Mouse (Mus musculus) testis, postnatal 14 days (tissue): Measurements from ENCODE around the gene Hbs1l.
"Not testable (repeated sequence)": the region's sequence is repeated elsewhere in the genome, so short reads cannot be mapped to it uniquely, and the experiment has no call there.

Source experiments
- DNase-seq: peaks from one replicate; pipeline ENCODE4 v3.0.0; 2021; ENCODE audit warnings: low spot score

Gene Hbs1l

DNA sequence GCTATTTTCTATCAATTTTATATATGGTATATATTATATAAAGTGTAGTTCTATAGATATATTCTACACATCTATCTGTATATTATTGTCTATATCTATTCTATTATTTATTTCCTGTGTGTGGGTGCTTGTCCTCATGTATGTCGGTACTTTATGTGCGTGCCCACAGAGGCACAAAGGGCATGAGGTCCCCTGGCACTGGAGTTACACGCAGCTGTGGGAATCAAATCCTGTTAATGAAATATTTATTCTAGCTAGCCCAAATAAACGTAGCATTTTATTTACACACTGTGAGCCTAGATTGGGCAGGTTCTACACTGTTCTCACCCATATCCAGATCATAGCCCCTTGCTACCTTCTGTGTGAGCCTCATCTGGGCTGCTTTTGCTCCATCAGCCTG is 63.3 kb downstream of the Hbs1l start:
- DNase-seq: no peak

DNA sequence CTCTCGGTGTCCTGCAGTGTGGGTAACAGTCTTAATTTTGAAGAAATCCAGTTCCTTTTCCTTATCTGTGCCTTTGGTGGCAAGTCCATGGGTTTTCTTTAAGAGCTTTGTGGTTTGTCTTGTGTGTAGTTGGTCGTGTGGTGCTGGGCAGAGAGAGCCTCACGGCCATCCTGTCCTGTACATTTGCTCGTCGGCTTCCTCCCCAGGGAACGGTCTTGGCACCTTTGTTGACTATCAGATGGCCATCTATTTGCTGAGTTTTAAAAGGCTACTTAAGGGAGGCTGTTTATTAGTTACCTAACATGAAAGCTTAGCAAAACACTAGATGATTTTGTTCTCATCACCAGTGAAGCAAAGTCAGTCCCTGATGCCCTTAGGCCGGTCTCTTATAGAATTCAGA is 66.1 kb downstream of the Hbs1l start:
- DNase-seq: no peak

DNA sequence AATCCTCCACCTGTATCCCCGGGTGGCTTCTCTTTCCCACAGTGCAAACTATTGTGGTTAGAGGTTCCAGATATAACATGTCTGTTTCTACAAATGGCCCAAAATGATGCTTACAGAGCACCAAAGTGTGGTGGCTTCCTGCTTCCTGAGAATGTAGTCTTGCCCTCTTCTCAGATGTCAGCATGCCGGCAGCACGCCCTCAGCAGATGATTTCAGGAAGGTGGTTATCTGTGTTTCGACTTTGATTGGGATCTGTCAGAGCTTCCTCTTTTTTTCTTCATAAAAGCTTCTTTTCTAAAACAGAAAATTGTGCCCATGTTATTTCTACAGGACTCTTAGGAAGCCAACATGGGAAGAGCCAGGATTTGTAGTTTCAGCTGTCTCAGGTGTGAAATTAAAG is 67.5 kb downstream of the Hbs1l start:
- DNase-seq: no peak

DNA sequence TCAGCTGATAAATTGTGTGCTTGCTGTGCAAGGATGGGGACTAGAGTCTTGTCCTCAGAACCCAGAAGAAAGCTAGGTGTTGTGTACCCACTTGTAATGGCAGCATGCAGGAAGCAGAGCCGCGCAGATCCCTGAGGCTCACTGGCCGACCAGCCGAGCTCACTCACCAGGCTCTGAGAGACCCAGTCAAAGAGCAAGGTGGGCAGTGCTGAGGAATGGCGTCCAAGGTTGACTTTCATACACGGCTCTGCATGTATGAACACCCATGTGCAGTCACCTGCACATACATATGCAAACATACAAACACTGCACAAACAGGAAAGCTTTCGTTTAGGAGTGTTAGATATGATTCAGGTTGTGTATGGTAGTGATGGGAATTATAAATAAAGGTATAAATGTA is 69.2 kb downstream of the Hbs1l start:
- no peak for DNase-seq

DNA sequence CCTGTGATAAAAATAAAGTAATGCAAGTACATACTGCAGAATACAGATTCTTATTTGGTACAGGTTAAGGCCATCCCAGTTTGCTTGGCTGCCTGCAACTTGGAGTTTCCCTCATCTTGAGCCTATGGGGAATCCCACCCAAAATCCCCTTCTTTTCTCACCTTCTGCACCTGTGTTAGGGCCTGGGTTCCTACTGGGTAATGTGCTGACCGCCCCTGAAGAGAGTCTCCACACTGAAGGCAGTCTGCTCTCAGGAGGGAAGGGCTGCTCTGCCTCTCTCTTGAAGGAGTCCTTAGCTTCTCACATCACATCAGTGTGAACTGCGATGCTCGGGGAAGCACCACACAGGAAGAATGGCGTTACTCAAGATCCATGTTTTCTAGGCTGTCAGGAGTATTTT is 70.1 kb downstream of the Hbs1l start:
- no peak for DNase-seq

DNA sequence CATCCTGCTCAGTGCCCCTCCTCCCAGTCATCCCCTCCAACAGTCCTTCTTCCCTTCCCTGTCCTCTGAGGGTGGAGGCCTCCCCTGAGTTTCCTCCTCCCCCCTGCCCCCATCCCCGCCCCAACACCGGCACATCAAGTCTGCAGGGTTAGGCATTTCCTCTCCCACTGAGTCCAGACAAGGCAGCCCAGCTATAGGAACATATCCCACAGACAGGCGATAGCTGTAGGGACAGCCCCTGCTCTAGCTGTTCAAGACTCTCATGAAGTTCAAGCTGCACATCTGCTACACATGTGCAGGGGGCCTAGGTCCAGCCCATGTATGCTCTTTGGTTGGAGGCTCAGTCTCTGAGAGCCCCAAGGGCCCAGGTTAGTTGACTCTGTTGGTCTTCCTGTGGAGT is 70.7 kb downstream of the Hbs1l start:
- no peak for DNase-seq

DNA sequence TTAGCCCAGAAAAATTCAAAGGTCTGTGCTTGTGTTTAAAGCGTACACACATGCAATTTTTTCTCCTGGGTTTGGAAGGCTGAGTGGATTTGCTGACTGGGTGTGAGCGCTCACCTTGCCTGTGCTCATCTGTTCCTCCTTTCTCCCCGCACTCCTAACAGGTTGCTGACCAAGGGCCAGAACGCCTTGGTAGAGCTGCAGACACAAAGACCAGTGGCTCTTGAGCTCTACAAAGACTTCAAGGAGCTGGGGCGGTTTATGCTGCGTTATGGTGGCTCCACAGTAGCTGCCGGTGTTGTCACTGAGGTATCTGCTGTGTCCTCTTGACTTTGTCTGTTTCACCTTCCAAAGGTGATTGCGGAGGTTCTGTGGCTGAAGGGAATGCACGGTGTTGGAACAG is 71.7 kb downstream of the Hbs1l start:
- no peak for DNase-seq

DNA sequence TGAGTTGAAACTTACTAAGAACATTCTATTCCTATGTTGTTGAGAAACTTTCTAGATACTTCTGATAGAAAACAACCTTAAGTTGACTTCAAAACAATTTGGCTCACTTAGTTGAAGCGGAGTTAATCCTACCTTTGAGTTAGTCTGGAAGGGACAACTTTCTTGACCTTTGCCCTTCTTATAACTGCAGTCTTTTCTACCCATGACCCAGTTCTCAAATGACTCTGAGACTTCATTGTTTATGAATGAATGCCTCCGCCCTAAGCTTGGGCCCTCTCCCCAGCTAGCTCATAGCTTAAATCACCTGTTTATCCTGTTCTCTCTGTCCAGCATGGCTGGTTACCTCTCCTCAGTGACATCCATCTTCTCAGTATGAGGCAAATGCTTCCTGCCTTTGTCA is 73.8 kb downstream of the Hbs1l start:
- DNase-seq: no peak

DNA sequence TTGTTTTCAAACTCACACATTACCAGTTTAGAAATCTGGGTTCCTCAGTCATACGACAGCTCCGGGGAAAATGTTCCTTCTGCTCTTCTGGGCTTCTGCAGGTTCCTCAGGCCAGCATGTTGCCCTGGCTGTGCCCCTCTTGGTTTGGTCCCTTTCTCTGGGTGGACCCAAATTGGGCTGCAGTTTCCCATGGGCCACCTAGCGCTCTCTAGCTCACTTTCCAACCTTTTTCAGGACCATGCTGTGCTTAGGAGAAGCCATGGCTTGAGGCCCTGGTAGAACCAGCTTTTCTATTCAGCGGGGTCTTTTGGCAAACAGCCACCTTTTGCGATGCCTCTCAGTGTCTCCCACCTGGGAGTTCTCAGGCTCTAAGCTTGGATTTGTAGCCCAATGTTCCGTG is 76.5 kb downstream of the Hbs1l start:
- no peak for DNase-seq

DNA sequence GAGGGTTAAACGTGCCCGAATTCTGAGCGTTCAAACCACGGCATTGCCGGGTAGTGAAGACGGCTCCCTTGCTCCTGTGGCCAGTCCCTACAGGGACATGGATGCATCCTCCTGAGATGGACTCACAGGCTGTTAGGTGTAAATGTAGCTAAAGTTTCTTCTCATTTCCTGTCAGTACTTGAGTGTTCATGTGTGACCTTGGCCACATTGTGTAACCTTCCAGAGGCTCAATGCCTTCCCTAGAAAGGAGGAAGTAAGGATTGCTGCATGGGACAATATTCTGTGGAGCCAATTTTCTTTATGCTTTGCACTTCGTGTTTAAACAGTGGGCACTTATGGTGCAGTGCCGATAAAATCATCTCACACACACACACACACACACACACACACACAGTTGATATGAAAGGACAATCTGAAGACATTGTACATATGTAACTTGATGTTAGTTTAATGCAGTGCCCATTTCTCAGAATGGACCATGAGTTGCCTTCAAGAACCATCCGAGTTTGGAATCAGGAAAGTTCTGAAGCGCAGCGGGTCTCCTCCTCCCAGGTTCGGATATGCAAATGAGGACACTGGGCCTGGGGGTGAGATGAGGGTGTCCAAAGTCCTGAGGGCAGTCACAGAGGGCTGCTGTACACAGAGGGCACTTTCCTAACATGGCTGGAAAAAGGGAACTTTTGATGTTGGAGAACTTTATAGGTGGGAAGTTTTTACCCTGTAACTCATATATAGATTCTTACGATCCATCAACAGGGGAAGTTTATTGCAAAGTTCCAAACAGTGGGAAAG is 81.1 kb downstream of the Hbs1l start, which contains the start of gene Aldh8a1:
Gene Aldh8a1, plus strand, starts transcription at position 610 of the 792 bp plus-strand sequence.
- DNase-seq: no peak

DNA sequence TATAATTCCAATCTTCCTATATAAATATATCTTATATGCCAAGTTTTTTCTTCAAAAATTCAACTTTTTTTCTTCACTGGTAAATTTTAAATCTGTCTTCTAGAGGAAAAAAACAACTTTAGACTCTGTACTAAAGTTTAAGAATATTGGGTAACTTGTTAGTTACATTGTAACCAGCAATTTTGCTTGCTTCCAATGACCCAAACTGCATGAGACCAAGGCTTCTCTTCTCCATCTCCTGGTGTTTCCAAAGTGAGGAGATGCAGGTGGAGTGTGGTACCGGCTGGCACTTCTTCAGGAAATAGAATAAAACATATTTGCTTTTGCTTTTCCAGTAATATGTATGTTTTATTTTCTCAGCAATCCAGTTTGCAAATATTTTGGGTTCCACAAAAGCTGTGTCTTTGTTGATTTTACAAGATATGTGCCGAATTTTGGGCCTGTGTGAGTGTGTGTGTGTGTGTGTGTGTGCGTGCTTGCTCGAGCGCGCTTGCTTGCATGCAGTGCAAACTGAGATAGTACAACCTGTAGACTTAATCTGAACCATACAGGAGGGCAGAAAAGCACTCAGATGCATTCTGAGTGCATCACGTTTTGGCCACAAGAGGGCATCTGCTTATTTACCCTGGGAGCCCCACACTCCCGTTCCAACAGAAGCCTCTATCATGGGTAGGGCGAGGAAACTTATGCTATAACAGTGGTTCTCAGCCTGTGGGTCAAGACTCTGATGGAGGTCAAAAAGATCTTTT is 82.6 kb downstream of the Hbs1l start:
- DNase-seq: no peak

DNA sequence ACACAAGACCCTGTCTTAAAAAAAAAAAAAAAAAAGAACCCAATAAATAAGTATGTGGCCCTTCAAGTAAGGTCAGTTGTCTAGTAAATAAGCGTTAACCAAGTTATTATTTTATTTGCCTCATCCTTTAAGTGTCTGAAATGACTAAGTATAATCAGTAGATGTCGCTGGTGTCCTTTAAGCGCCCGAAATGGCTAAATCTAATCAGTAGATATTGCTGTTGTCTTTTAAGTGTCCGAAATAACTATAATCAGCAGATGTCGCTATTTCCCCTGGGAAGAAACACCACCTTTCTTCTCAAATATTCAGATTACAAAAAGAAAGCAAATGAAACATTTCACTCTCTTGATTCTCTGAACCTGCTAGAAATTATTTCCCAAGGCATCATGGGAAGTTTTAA is 87.1 kb downstream of the Hbs1l start:
- DNase-seq: no peak

DNA sequence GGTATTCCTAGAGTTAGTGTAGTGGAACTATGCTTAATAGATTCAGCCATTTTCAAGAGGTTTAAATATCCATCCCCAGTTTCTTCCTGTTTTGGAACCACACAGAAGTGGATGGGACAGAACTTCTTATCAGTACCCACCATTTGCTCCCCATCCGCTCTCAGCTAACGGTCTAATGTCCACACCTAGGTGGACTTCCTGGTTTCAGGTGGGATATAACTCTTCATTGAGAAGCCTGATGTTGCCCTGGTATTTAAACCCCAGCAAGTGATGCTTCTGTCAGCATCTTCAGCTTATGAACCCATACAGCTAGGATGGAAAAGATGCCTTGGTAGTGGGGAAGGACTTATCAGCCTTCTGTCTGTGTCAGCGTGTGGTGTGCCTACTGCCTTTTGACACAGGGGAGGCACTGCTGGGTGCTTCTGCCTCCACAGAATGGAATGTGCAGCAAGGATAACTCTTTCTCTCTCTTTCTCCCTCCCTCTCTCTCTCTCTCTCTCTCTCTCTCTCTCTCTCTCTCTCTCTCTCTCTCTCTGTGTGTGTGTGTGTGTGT is 89.4 kb downstream of the Hbs1l start:
- no peak for DNase-seq

DNA sequence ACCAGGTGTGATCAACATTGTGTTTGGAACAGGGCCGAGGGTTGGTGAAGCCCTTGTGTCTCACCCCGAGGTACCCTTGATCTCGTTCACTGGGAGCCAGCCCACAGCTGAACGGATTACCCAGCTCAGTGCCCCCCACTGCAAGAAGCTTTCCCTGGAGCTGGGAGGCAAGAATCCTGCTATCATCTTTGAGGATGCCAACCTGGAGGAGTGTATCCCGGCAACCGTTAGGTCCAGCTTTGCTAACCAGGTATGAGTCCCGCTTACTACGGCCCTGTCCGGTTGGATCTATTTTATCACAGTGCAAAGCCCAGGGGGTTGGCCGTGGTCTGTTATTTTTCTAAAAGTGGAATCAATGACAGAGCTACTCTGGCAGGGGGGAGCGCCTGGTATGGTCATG is 93.3 kb downstream of the Hbs1l start:
- no peak for DNase-seq

DNA sequence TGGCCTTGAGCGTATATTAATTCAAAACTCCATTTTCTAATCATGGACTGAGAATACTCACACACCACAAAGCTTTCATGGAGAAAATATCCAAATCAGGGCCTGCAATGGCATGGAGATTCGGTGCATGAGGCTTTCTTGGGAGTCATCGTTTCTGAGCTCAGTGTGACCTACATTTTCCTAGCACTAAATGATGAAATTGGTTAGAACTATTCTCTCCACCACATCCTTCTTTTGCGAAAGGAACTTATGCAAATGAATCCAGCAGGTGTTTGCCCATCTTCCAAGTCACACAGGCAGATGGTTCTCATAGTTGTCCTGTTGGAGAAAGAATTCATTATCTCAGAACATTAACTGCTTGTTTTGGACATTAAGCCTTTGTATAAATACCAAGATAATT is 94.7 kb downstream of the Hbs1l start:
- no peak for DNase-seq

DNA sequence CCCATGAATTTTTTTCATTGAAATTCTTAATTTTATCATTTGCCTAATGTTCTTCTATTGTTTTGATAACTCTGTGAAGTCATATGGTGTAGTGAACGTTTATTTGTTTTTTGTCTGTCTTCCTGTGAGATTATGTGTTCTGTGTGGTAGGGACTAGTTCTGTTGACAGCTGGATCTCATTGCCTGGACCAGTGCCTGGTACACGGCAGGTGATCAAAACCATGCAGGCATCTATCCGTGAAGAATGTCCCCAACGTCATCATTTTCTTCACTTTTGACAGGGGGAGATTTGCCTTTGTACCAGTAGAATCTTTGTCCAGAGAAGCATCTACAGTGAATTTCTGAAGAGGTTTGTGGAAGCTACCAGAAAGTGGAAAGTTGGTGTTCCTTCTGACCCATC is 95.5 kb downstream of the Hbs1l start:
- no peak for DNase-seq

DNA sequence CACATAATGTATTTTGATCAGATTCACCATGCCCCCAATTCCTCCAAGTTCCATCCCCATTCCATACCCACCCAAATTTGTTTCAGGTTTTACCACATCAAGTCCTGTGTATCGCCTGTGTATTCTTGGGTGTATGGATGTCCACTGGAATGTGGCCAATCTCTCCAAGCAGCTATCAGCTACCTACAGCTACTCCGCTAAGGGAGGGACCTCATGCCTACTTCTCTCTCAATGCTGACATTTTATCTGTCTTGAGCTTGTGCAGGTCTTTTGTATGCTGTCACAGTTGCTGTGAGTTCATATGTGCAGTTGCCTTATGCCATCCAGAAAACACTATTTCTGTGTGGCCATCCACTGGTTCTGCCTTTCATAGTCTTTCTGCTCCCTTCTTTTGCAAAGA is 97.6 kb downstream of the Hbs1l start:
- DNase-seq: no peak

DNA sequence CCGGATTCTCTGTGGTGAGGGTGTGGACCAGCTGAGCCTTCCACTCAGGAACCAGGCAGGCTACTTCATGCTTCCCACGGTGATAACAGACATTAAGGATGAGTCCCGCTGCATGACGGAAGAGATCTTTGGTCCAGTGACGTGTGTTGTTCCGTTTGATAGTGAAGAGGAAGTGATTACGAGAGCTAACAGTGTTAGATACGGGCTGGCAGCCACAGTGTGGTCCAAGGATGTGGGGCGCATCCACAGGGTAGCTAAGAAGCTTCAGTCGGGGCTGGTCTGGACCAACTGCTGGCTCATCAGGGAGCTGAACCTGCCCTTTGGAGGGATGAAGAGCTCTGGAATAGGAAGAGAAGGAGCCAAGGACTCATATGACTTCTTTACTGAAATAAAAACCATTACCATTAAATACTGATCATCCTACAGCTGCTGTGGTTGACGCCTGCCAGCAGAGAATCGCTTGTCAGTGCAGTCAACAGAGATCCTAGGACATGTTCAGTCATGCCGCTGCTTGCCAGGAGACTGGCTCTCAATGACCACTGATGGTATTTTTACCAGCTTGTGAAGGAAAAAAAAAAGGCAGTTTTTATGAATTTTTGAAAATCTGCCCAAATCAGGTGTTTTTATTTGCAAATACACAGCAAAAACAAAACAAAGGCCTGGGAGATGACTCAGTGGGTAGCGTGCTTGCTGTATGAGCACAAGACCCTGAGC is 99.8 kb downstream of the Hbs1l start:
- no peak for DNase-seq

DNA sequence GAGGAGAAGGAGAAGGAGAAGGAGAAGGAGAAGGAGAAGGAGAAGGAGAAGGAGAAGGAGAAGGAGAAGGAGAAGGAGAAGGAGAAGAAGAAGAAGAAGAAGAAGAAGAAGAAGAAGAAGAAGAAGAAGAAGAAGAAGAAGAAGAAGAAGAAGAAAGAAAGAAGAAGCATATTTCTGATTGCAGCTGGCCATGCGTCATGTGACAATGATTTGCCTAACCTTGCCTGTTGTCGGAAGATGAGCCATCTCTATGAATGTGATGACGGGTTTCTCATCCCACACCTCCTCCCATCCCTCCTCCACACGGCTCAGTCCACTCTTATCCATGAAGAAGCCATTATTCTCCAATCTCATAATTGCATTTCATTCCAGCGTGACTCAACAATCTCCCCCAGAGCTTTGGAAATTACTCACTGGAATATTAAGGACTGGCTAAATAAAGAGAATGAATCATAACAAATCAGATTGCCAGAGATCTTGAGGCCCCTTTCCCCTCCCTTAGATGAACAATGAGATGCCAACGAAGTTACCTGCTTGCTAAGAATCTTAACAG is 103.2 kb downstream of the Hbs1l start:
- DNase-seq: not testable (repeated sequence)

DNA sequence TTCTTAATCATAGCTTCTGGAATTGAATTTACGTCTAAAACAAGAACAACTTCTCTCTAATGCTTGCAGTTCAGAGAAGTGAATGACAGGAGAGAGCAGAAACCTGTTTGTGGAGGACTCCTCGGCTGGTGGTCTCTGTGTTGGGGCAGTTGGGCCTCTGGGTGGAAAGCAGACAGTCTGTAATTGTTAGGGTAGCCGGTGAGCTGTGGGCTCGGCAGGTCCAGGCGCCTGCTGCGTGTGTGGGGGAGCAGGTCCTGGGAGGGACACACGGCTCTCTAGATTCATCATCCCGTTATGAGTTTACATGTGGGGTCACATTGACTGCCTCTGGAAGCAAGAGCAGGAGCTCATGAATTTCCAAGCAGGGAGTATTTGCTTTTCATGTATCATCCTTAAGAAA is 103.8 kb downstream of the Hbs1l start:
- no peak for DNase-seq

DNA sequence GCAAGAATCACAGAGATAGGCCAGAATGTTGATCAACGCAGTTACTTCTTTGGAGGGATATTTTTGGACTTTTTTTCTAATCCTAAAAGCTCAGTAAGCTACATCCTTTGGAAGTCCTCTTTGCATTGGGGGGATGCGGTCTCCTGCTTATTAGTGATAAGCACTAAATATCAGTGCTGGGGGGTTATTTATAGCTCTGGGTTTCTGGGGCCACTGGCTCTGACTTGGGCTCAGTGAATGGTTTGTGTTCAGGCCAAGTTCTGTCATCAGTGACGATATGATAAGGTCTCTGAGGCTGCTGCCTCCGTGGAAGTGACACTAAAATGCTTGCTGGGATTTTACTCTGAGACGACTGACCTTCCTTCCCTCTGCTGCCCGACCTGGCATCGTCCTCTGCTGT is 104.3 kb downstream of the Hbs1l start:
- DNase-seq: no peak

DNA sequence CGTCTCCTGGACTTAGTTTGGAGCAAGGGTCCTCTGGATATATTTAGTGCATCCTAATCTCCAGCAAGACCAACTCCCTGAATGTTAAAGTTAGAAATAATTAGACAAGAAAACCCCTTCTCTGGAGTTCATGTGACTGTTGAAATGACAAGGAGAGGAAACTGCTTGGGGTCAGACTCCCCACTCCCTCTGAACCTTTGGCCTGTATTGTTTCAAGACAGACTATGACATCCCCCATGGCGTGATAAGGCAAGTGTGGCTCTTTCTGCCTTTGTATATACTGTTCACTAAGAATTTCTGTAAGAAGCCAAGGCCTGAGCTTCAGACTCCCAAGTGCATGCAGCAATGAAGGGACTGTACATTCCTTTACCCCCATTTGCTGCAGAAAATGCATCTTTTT is 104.7 kb downstream of the Hbs1l start:
- DNase-seq: no peak
